Mouse (Mus musculus): Measurements from ENCODE around the gene Khk.

Khk gene

GRCm38 (mm10) chr5:30968416-30968815 lies 47.2 kb downstream of the Khk start, which contains the start of gene Tcf23:
TSS of gene Tcf23 (plus strand) at chr5:30968662.
- DNase-seq (ENCODE audit: low read depth, low spot score) = no peak

GRCm38 (mm10) chr5:30969440-30969839 lies 48.2 kb downstream of the Khk start:
- DNase-seq (ENCODE audit: low read depth, low spot score) = no peak

- no peak for DNase-seq (ENCODE audit: low read depth, low spot score)
Observed at GRCm38 (mm10) chr5:30974870-30975656, 53.8 kb downstream of the Khk start.

Data from ZHBTc4 (cell line).